Mouse (Mus musculus) liver, embryonic 14.5 days (tissue): ENCODE data around the gene Adcy10.

Experiments used
- CTCF ChIP-seq: IDR thresholded peaks from 2 replicates; pipeline ENCODE4 v1.5.1; 2016; ENCODE audit warnings: antibody characterized with exemption, low read depth, control low read depth
- EP300 ChIP-seq: IDR thresholded peaks from 2 replicates; pipeline ENCODE4 v1.6.1; 2016; ENCODE audit warnings: antibody characterized with exemption, low read depth

GRCm38 (mm10) chr1:165459041-165459502 is 25.9 kb upstream of the Adcy10 start:
- TF ChIP-seq EP300 (no peak), CTCF (no peak)
